In genomic region chr19:23058502-23058900, GRCm38 (mm10) we compare ENCODE assay signal across 8 mouse cellular contexts.
DNase-seq lines count a peak whose midpoint lies in the region; ATAC-seq lines count a peak whose summit lies in the region.

No protein-coding gene starts in this region.

- peaks cover 24% of the 10 kb centered on the region for H3K4me1 ChIP-seq in midbrain, embryonic 10.5 days
- H3K4me1 ChIP-seq in midbrain, embryonic 15.5 days: peaks cover 14% of the 10 kb centered on the region
- H3K4me1 ChIP-seq in hindbrain, embryonic 16.5 days (ENCODE audit: control insufficient read depth, insufficient read depth, low read depth, low read length): peaks cover 13% of the 10 kb centered on the region
- H3K4me1 ChIP-seq in neural tube, embryonic 12.5 days: peaks cover 13% of the 10 kb centered on the region; the same call in 1 of the 2 replicates

- H3K27ac ChIP-seq in midbrain, embryonic 10.5 days (replicated peaks): peak overlapping the region; percentile 84
- no peak overlapping the region for H3K27ac ChIP-seq in midbrain, embryonic 15.5 days
- H3K27ac ChIP-seq in hindbrain, embryonic 16.5 days (ENCODE audit: low read depth, low read length): peak overlapping the region; percentile 18; the same call in 1 of the 2 replicates
- no peak overlapping the region for H3K27ac ChIP-seq in neural tube, embryonic 12.5 days

- intact Hi-C loops in gastrocnemius, postnatal 14 days (cut with DNase I; ENCODE audit: low total_unique reads): loop anchor here (2.0 kb wide), 1 partner anchor 72 kb away; no protein-coding TSS in a partner anchor

- peaks cover 18% of the 10 kb centered on the region for H3K27me3 ChIP-seq in midbrain, embryonic 10.5 days (ENCODE audit: low read depth, poor library complexity, severe bottlenecking)
- no peaks in the 10 kb centered on the region for H3K27me3 ChIP-seq in midbrain, embryonic 15.5 days (replicated peaks)
- H3K27me3 ChIP-seq in hindbrain, embryonic 16.5 days (replicated peaks; ENCODE audit: control insufficient read depth, insufficient read depth, low read length): no peaks in the 10 kb centered on the region; the same call in 1 of the 2 replicates
- H3K27me3 ChIP-seq in neural tube, embryonic 12.5 days (replicated peaks): no peaks in the 10 kb centered on the region

- H3K4me3 ChIP-seq in midbrain, embryonic 10.5 days: no peak overlapping the region
- H3K4me3 ChIP-seq in midbrain, embryonic 15.5 days: no peak overlapping the region
- no peak overlapping the region for H3K4me3 ChIP-seq in hindbrain, embryonic 16.5 days (ENCODE audit: low read length)
- H3K4me3 ChIP-seq in neural tube, embryonic 12.5 days: no peak overlapping the region

- peak; percentile 10 to 23 for DNase-seq in cerebellum, postnatal 14 days
- no peak for DNase-seq in cerebellum, adult 8-10 months
- DNase-seq in midbrain, embryonic 10.5 days (ENCODE audit: low spot score): no peak
- no peak for DNase-seq in gastrocnemius, postnatal 14 days
- DNase-seq in ovary, postnatal 10 days (ENCODE audit: low spot score): no peak

- no peaks in the 10 kb centered on the region for H3K36me3 ChIP-seq in midbrain, embryonic 10.5 days
- H3K36me3 ChIP-seq in midbrain, embryonic 15.5 days (replicated peaks): no peaks in the 10 kb centered on the region
- no peaks in the 10 kb centered on the region for H3K36me3 ChIP-seq in hindbrain, embryonic 16.5 days (ENCODE audit: control insufficient read depth, insufficient read depth, low read length)
- H3K36me3 ChIP-seq in neural tube, embryonic 12.5 days: no peaks in the 10 kb centered on the region

- H3K9me3 ChIP-seq in midbrain, embryonic 10.5 days (replicated peaks): no peaks in the 10 kb centered on the region
- H3K9me3 ChIP-seq in midbrain, embryonic 15.5 days: no peaks in the 10 kb centered on the region
- no peaks in the 10 kb centered on the region for H3K9me3 ChIP-seq in hindbrain, embryonic 16.5 days (ENCODE audit: control insufficient read depth, low read length)
- H3K9me3 ChIP-seq in neural tube, embryonic 12.5 days: no peaks in the 10 kb centered on the region

- H3K9ac ChIP-seq in midbrain, embryonic 15.5 days: no peak overlapping the region
- H3K9ac ChIP-seq in hindbrain, embryonic 16.5 days (ENCODE audit: low read depth, low read length): peak overlapping the region; percentile 26; the same call in 1 of the 2 replicates
- no peak overlapping the region for H3K9ac ChIP-seq in neural tube, embryonic 12.5 days

- WGBS in midbrain, embryonic 10.5 days: 49% methylated on average over 4 of the region's 4 CpGs
- WGBS in midbrain, embryonic 15.5 days: 41% methylated on average over 4 of the region's 4 CpGs
- 20% methylated on average over 4 of the region's 4 CpGs for WGBS in hindbrain, embryonic 16.5 days
- WGBS in neural tube, embryonic 12.5 days: 27% methylated on average over 4 of the region's 4 CpGs

- ATAC-seq in midbrain, embryonic 15.5 days (replicated peaks): no peak
- ATAC-seq in hindbrain, embryonic 16.5 days: peak; percentile 25; the same call in 1 of the 2 replicates
- ATAC-seq in neural tube, embryonic 12.5 days (ENCODE audit: low FRiP score, low read depth): no peak

- no peak overlapping the region for H3K4me2 ChIP-seq in midbrain, embryonic 15.5 days
- no peak overlapping the region for H3K4me2 ChIP-seq in hindbrain, embryonic 16.5 days (ENCODE audit: low read length)
- 0 out of 2 replicates have a peak overlapping the region, but pooled peaks have one; percentile 73 for H3K4me2 ChIP-seq in neural tube, embryonic 12.5 days (replicated peaks)

Comparison
In these comparisons a context has a peak if more than half of its experiments do, and no peak if none do; other contexts are left out.
1. DNase-seq: peak in cerebellum, postnatal 14 days (2 of 2); none in cerebellum, adult 8-10 months (single experiment), midbrain, embryonic 10.5 days (single experiment), gastrocnemius, postnatal 14 days (single experiment) and ovary, postnatal 10 days (single experiment).
2. H3K27ac ChIP-seq: peak in midbrain, embryonic 10.5 days (single experiment) and hindbrain, embryonic 16.5 days (single experiment); none in midbrain, embryonic 15.5 days (single experiment) and neural tube, embryonic 12.5 days (single experiment).